Mouse (Mus musculus) forebrain, embryonic 14.5 days (tissue): ENCODE measurements around the gene Grin2d. TPM values are rescaled to one million over a fixed set of nuclear protein-coding genes. Genes with fewer than 3 reads are reported as not detected.

Source experiments
- ATAC-seq: fragments of 200-750 bp; cut with Nextera tagmentation; 2 replicates; pipeline ENCODE4 v1.8.0; 2017; ENCODE audit warnings: mild to moderate bottlenecking, moderate library complexity
- DNase-seq: peaks from one replicate; pipeline ENCODE4 v3.0.0-alpha.2; 2015; ENCODE audit warnings: low spot score
- H3K27ac ChIP-seq: fragments of 300-500 bp; sonication (generic); 2 replicates; pipeline ENCODE4 v1.5.1; 2014; ENCODE audit warnings: low read depth, mild to moderate bottlenecking, control low read depth, low read length, moderate library complexity
- H3K27me3 ChIP-seq: fragments of 300-500 bp; sonication (generic); replicated peaks from 2 replicates; pipeline ENCODE4 v1.6.1; 2014; ENCODE audit warnings: low read length, control low read depth, mixed read lengths; ENCODE audit not compliant: control insufficient read depth, insufficient read depth
- H3K36me3 ChIP-seq: fragments of 300-500 bp; sonication (generic); 2 replicates; pipeline ENCODE4 v1.6.1; 2014; ENCODE audit warnings: low read length, control low read depth; ENCODE audit not compliant: control insufficient read depth, insufficient read depth
- H3K4me1 ChIP-seq: fragments of 300-500 bp; sonication (generic); 2 replicates; pipeline ENCODE4 v1.6.1; 2014; ENCODE audit warnings: antibody characterized with exemption, low read length, control low read depth; ENCODE audit not compliant: control insufficient read depth, insufficient read depth
- H3K4me2 ChIP-seq: fragments of 300-500 bp; sonication (generic); 2 replicates; pipeline ENCODE4 v1.6.1; 2014; ENCODE audit warnings: mild to moderate bottlenecking, control low read depth, low read length
- H3K4me3 ChIP-seq: fragments of 300-500 bp; sonication (generic); 2 replicates; pipeline ENCODE4 v1.5.1; 2014; ENCODE audit warnings: low read depth, low read length, control low read depth
- H3K9ac ChIP-seq: fragments of 300-500 bp; sonication (generic); 2 replicates; pipeline ENCODE4 v1.6.1; 2014; ENCODE audit warnings: mild to moderate bottlenecking, low read length, control low read depth, moderate library complexity
- H3K9me3 ChIP-seq: fragments of 300-500 bp; sonication (generic); replicated peaks from 2 replicates; pipeline ENCODE4 v1.6.1; 2016; ENCODE audit warnings: low read length, control low read depth, mixed read lengths; ENCODE audit not compliant: control insufficient read depth
- WGBS: fragments of 180-500 bp; shearing (Covaris S2); extraction: QIAGEN DNeasy Blood & Tissue Kit; methylation state at CpG from one replicate; pipeline ENCODE4 v1.1.7; 2014; 5-methylcytosine and 5-hydroxymethylcytosine counted together
- polyA plus RNA-seq: library from polyadenylated mRNA; unstranded; fragments of >200 nt; fragmentation: Nextera tagmentation; extraction: Ambion mirVana; gene quantifications from 2 replicates; pipeline ENCODE4 v1.2.1, GENCODE M21; 2014

Gene Grin2d
- polyA plus RNA-seq, 1 experiment from 2014 or later: 0.52 TPM

DNA sequence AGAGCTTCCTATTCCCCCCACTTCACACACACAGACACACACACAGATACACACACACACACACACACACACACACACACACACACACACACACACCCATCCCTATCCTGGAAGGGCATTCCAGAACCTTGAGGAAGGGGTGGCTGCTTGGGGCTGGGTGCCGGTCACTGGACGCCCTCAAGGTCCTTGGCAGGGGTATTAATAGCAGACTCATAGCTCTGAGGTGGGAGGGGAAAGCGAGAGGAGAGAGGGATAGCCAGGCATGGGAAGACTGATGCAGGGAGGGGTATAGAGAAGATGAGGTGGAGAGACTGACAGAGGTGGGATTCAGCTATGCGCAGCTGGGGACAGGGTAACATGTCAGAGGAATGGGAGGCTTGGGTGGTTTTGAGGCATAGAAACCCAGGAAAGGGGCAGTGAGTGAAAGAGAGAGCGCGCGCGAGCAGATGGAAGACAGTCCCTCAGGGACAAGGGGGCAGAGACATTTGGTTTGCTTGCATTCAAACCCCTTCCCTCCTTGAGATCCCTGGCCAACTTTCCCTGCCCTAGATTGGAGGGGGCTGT, 9.0 kb downstream of the Grin2d start:
- no peak for ATAC-seq

GRCm38 (mm10) chr7:45867871-45868270, 10.3 kb downstream of the Grin2d start:
- Histone ChIP-seq H3K4me1 (peaks cover 13% of the 10 kb centered on the region), H3K27ac (no peak overlapping the region), H3K27me3 (peaks cover 27% of the 10 kb centered on the region; the same call in 1 of the 2 replicates), H3K36me3 (no peaks in the 10 kb centered on the region), H3K9me3 (no peaks in the 10 kb centered on the region), H3K9ac (no peak overlapping the region), H3K4me3 (no peak overlapping the region), H3K4me2 (peak overlapping the region; percentile 75)
- DNase-seq: peak; percentile 58
- peak; percentile 12; the same call in 1 of the 2 replicates for ATAC-seq
- WGBS: 6% methylated on average over 2 of the region's 2 CpGs

More for the DNA sequence above, 9.0 kb downstream of the Grin2d start:
- no peak for DNase-seq
- Histone ChIP-seq H3K9me3 (no peaks in the 10 kb centered on the region), H3K4me3 (no peak overlapping the region), H3K9ac (peak overlapping the region; percentile 63), H3K36me3 (no peaks in the 10 kb centered on the region), H3K4me2 (peak overlapping the region; percentile 59), H3K4me1 (peaks cover 19% of the 10 kb centered on the region), H3K27me3 (peaks cover 27% of the 10 kb centered on the region; the same call in 1 of the 2 replicates), H3K27ac (no peak overlapping the region)
- 34% methylated on average over 8 of the region's 8 CpGs for WGBS

DNA sequence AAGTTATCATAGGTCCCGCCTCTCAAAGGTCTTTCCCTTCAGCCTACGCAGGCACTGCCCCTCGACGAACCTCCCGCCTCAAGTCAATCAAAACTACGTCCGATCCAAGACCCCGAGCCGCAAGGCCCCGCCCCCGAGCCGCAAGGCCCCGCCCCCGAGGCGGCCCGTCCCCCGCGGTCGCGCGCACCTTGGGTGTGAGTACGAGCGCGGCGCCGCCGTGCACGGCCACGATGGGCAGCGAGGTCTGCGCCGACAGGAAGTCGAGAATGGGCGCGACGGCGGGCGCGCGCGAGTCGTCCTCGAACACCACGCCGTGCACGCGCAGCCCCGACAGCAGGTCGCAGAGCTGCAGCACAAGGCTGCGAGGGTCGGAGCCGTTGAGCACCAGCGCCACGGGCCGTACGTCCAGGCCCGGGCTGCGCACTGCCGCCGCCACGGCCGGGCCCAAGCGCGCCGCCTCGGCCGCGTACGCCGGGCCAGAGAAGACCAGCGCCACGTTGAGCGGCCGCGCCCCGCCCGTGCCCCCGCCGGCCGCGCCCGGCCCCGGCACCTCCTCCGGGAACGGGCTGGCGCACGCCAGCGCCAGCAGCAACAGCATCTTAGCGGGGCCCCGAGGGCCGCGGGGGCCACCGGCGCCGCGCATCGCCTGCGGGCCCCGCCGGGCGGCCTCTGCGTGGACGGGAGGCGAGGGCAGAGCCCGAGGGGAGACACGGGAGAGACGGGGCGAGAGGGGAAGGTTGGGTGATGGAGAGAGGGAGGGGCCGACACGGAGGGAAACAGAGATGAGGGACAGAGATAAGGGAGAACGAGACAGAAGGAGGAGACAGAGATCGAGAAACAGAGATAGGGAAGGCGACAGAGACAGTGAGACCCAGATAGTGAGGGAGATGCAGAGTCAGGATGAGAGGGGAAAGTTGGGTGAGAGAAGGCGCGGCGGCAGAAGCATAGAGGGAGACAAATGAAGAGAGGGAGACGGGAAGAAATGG, 12.0 kb downstream of the Grin2d start:
- 1% methylated on average over 116 of the region's 117 CpGs for WGBS
- peak overlapping the region; percentile 63 for H3K27ac ChIP-seq
- DNase-seq: peak; percentile 95
- peak overlapping the region; percentile 75 for H3K4me2 ChIP-seq
- no peaks in the 10 kb centered on the region for H3K36me3 ChIP-seq
- peak; percentile 68 for ATAC-seq
- peak overlapping the region; percentile 86 for H3K9ac ChIP-seq
- peak overlapping the region; percentile 62 for H3K4me3 ChIP-seq
- H3K9me3 ChIP-seq: no peaks in the 10 kb centered on the region
- H3K4me1 ChIP-seq: peaks cover 13% of the 10 kb centered on the region
- peaks cover 25% of the 10 kb centered on the region; the same call in 1 of the 2 replicates for H3K27me3 ChIP-seq

- Histone ChIP-seq H3K4me2 (no peak overlapping the region), H3K9ac (no peak overlapping the region), H3K27ac (no peak overlapping the region), H3K27me3 (0 out of 2 replicates have a peak, but pooled peaks cover 10% of the 10 kb centered on the region), H3K4me3 (no peak overlapping the region), H3K9me3 (no peaks in the 10 kb centered on the region), H3K4me1 (peaks cover 13% of the 10 kb centered on the region), H3K36me3 (no peaks in the 10 kb centered on the region)
- WGBS: 60% methylated on average over 3 of the region's 3 CpGs
- ATAC-seq (no peak), DNase-seq (no peak)
Observed at GRCm38 (mm10) chr7:45864435-45864834, 13.7 kb downstream of the Grin2d start.

- 87% methylated on average over 7 of the region's 7 CpGs for WGBS
- peaks cover 8% of the 10 kb centered on the region for H3K4me1 ChIP-seq
- no peaks in the 10 kb centered on the region for H3K36me3 ChIP-seq
- H3K9ac ChIP-seq: no peak overlapping the region
- DNase-seq (no peak), ATAC-seq (no peak)
- peaks cover 5% of the 10 kb centered on the region; the same call in 1 of the 2 replicates for H3K27me3 ChIP-seq
- no peaks in the 10 kb centered on the region for H3K9me3 ChIP-seq
- no peak overlapping the region for H3K4me3 ChIP-seq
- no peak overlapping the region for H3K27ac ChIP-seq
- H3K4me2 ChIP-seq: no peak overlapping the region
Observed at GRCm38 (mm10) chr7:45862804-45863203, 15.4 kb downstream of the Grin2d start.

DNA sequence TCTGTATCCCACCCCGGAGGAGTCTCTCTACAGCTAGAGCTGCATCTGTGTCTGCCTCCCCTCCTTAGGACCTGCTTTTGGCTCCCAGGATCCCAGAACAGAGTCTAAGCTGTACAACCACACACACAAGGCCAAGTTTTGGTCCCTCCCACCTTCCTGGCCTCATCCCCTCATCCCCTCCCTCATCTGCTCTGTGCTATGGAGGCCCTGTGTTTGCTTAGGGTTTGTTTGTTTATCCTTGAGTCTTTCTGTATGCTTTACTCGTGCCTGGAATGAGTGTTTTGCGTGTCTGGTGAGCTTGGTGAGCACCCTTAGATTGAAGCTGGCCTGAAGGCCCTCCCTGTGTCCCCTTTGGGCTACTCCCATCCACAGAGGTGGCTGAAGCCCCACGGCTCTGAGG, 19.2 kb downstream of the Grin2d start:
- H3K9me3 ChIP-seq: no peaks in the 10 kb centered on the region
- no peak overlapping the region for H3K4me2 ChIP-seq
- peaks cover 13% of the 10 kb centered on the region; the same call in 1 of the 2 replicates for H3K27me3 ChIP-seq
- H3K36me3 ChIP-seq: no peaks in the 10 kb centered on the region
- H3K4me1 ChIP-seq: peaks cover 10% of the 10 kb centered on the region
- DNase-seq (no peak), ATAC-seq (no peak)
- H3K27ac ChIP-seq: no peak overlapping the region
- H3K4me3 ChIP-seq: no peak overlapping the region
- no peak overlapping the region for H3K9ac ChIP-seq
- 67% methylated on average over 4 of the region's 4 CpGs for WGBS

GRCm38 (mm10) chr7:45856950-45857901, 21.0 kb downstream of the Grin2d start:
- Histone ChIP-seq H3K4me2 (peak overlapping the region; percentile 47), H3K4me3 (peak overlapping the region; percentile 28), H3K4me1 (peaks cover 10% of the 10 kb centered on the region), H3K36me3 (no peaks in the 10 kb centered on the region), H3K27me3 (peaks cover 13% of the 10 kb centered on the region; the same call in 1 of the 2 replicates), H3K9me3 (no peaks in the 10 kb centered on the region), H3K9ac (peak overlapping the region; percentile 47; the same call in 1 of the 2 replicates), H3K27ac (no peak overlapping the region)
- ATAC-seq (peak; percentile 47; the same call in 1 of the 2 replicates), DNase-seq (peak; percentile 23)
- 5% methylated on average over 30 of the region's 30 CpGs for WGBS

- no peak overlapping the region for H3K9ac ChIP-seq
- ATAC-seq: no peak
- H3K27ac ChIP-seq: no peak overlapping the region
- H3K27me3 ChIP-seq: peaks cover 11% of the 10 kb centered on the region; the same call in 1 of the 2 replicates
- H3K9me3 ChIP-seq: no peaks in the 10 kb centered on the region
- H3K4me2 ChIP-seq: no peak overlapping the region
- H3K4me3 ChIP-seq: no peak overlapping the region
- peaks cover 10% of the 10 kb centered on the region for H3K4me1 ChIP-seq
- H3K36me3 ChIP-seq: no peaks in the 10 kb centered on the region
- no peak for DNase-seq
- 83% methylated on average over 12 of the region's 12 CpGs for WGBS
Observed at GRCm38 (mm10) chr7:45853089-45853488, 25.1 kb downstream of the Grin2d start.
